In genomic region chr19:6928080-6928479, GRCm38 (mm10) we compare ENCODE assay signal across 29 mouse cellular contexts. TPM values are rescaled to one million over a fixed set of nuclear protein-coding genes. Genes with fewer than 3 reads are reported as not detected.
A peak's percentile ranks its signal among the peaks of the same experiment; 100 is the strongest.
DNase-seq lines count a peak whose midpoint lies in the region; ATAC-seq and TF ChIP-seq lines count a peak whose summit lies in the region.
"Had no signal": no experiment of that assay in that cellular context is flagged by ENCODE, and none has a peak within 500 bp of the region (broad histone marks: within the 10 kb centered on the region; RNA-seq: fewer than 3 reads in every experiment).

No protein-coding gene starts in this region.

- ATAC-seq in embryonic facial prominence, embryonic 15.5 days (ENCODE audit: insufficient number of reproducible peaks, low FRiP score, low TSS enrichment, low read depth) = no peak
- no peak for ATAC-seq in stomach, embryonic 16.5 days (ENCODE audit: insufficient read depth, low FRiP score)
- ATAC-seq: intestine, postnatal 0 days; liver, embryonic 12.5 days; liver, postnatal 0 days; midbrain, embryonic 13.5 days had no signal

- intact Hi-C loops in heart, adult 2 months (cut with DNase I) = no loop called here

- TF ChIP-seq EP300 in heart, adult 2 months (IDR thresholded peaks at IDR 0.05; ENCODE audit: insufficient read depth, low read depth, low read length) = no peak

- H3K9me3 ChIP-seq in embryonic facial prominence, embryonic 15.5 days (replicated peaks) = no peaks in the 10 kb centered on the region
- H3K9me3 ChIP-seq in stomach, embryonic 16.5 days (replicated peaks; ENCODE audit: control insufficient read depth, low read length) = no peaks in the 10 kb centered on the region; the same call in 1 of the 2 replicates
- H3K9me3 ChIP-seq: heart, embryonic 10.5 days; liver, embryonic 12.5 days; midbrain, embryonic 13.5 days had no signal

- WGBS in heart, adult 2 months = 35% methylated on average over 9 of the region's 9 CpGs
- 18% methylated on average over 9 of the region's 9 CpGs for WGBS in embryonic facial prominence, embryonic 15.5 days
- 15% methylated on average over 9 of the region's 9 CpGs for WGBS in stomach, embryonic 16.5 days

- peaks cover 13% of the 10 kb centered on the region for H3K27me3 ChIP-seq in heart, adult 2 months (ENCODE audit: control insufficient read depth, insufficient read depth, low read length)
- H3K27me3 ChIP-seq in embryonic facial prominence, embryonic 15.5 days = peaks cover 88% of the 10 kb centered on the region
- H3K27me3 ChIP-seq in stomach, embryonic 16.5 days (ENCODE audit: control insufficient read depth, insufficient read depth, low read length) = peaks cover 57% of the 10 kb centered on the region

- H3K4me2 ChIP-seq in embryonic facial prominence, embryonic 15.5 days (replicated peaks) = peak overlapping the region; percentile 51
- H3K4me2 ChIP-seq in stomach, embryonic 16.5 days (ENCODE audit: low read depth, low read length) = peak overlapping the region; percentile 48; the same call in 1 of the 2 replicates
- H3K4me2 ChIP-seq: hindbrain, embryonic 14.5 days; liver, embryonic 12.5 days; midbrain, embryonic 13.5 days had no signal

- H3K36me3 ChIP-seq in heart, adult 2 months (ENCODE audit: control insufficient read depth, insufficient read depth, low read length) = no peaks in the 10 kb centered on the region
- no peaks in the 10 kb centered on the region for H3K36me3 ChIP-seq in embryonic facial prominence, embryonic 15.5 days
- no peaks in the 10 kb centered on the region for H3K36me3 ChIP-seq in stomach, embryonic 16.5 days (ENCODE audit: control insufficient read depth, insufficient read depth, low read length)
- H3K36me3 ChIP-seq: forebrain, embryonic 10.5 days; heart, embryonic 10.5 days; liver, embryonic 12.5 days; midbrain, embryonic 13.5 days had no signal

- peak; percentile 86 for DNase-seq in heart, adult 11 months
- DNase-seq in heart, adult 2 months = no peak
- DNase-seq in testis, postnatal 10 days (ENCODE audit: low spot score) = peak; percentile 38
- no peak for DNase-seq in testis, postnatal 14 days (ENCODE audit: low spot score)
- no peak for DNase-seq in layer of hippocampus, postnatal 25 days (ENCODE audit: extremely low spot score in 1 of 2, low spot score in 1 of 2)
- DNase-seq in lung, postnatal 10 days = no peak
- DNase-seq: adrenal gland, postnatal 14 days; cerebellum, adult 18-20 months; cerebellum, postnatal 14 days; gastrocnemius, postnatal 10 days; heart, postnatal 36 days; kidney, adult 9 months; kidney, postnatal 14 days; liver, postnatal 0 days; right cerebral cortex, adult 18-20 months; spleen, adult 18-20 months; thymus, adult 18-20 months; thymus, postnatal 25 days had no signal

- no peak for TF ChIP-seq POLR2A in heart, adult 2 months (IDR thresholded peaks at IDR 0.05; ENCODE audit: insufficient read depth, low read depth, low read length)

- no peaks in the 10 kb centered on the region for H3K79me2 ChIP-seq in heart, adult 2 months (replicated peaks; ENCODE audit: control insufficient read depth, insufficient read depth, low read length)

- H3K4me3 ChIP-seq in heart, adult 2 months = no peak overlapping the region
- H3K4me3 ChIP-seq in embryonic facial prominence, embryonic 15.5 days (replicated peaks) = peak overlapping the region; percentile 33
- peak overlapping the region; percentile 31 for H3K4me3 ChIP-seq in stomach, embryonic 16.5 days (replicated peaks; ENCODE audit: low read length)
- H3K4me3 ChIP-seq: forebrain, embryonic 10.5 days; heart, embryonic 10.5 days; left cerebral cortex, adult 2 months; liver, embryonic 12.5 days; midbrain, embryonic 13.5 days had no signal

- no peak overlapping the region for H3K27ac ChIP-seq in heart, adult 2 months
- H3K27ac ChIP-seq in embryonic facial prominence, embryonic 15.5 days (replicated peaks) = no peak overlapping the region
- H3K27ac ChIP-seq in stomach, embryonic 16.5 days (ENCODE audit: low read length) = no peak overlapping the region
- H3K27ac ChIP-seq: forebrain, embryonic 10.5 days; heart, embryonic 10.5 days; hindbrain, embryonic 14.5 days; left cerebral cortex, adult 2 months; liver, embryonic 12.5 days; midbrain, embryonic 13.5 days had no signal

- H3K4me1 ChIP-seq in heart, adult 2 months (ENCODE audit: control insufficient read depth, insufficient read depth, low read length) = peaks cover 5% of the 10 kb centered on the region
- H3K4me1 ChIP-seq in embryonic facial prominence, embryonic 15.5 days = peaks cover 28% of the 10 kb centered on the region
- peaks cover 16% of the 10 kb centered on the region for H3K4me1 ChIP-seq in stomach, embryonic 16.5 days (ENCODE audit: control insufficient read depth, insufficient read depth, low read length)

- H3K9ac ChIP-seq in heart, adult 2 months (ENCODE audit: low read depth, low read length) = no peak overlapping the region
- no peak overlapping the region for H3K9ac ChIP-seq in embryonic facial prominence, embryonic 15.5 days
- H3K9ac ChIP-seq in stomach, embryonic 16.5 days (ENCODE audit: low read length) = peak overlapping the region; percentile 15
- H3K9ac ChIP-seq: hindbrain, embryonic 14.5 days; liver, embryonic 12.5 days; liver, postnatal 0 days; midbrain, embryonic 13.5 days had no signal

- TF ChIP-seq CTCF in heart, adult 2 months (IDR thresholded peaks at IDR 0.05) = no peak

RNA-seq across cellular contexts. Expression of gene Catsperz, which starts 2.9 kb away (rescaled TPM):
- not detected for total RNA-seq in heart, adult 2 months (2021)
- 0.23 and 0.64 TPM in 2 replicates for polyA plus RNA-seq in heart, adult 2 months (2012; rRNA removed)
- 4.0 and 5.1 TPM in 2 replicates for polyA plus RNA-seq in embryonic facial prominence, embryonic 15.5 days (2015; fragmentation: Nextera tagmentation; extraction: Ambion mirVana)
- polyA plus RNA-seq in stomach, embryonic 16.5 days (2015; fragmentation: Nextera tagmentation; extraction: Ambion mirVana) = 1.8 and 2.8 TPM in 2 replicates
- total RNA-seq in layer of hippocampus, postnatal 25 days (2021) = 10 to 100 TPM; 11.0 to 12.1 TPM
- total RNA-seq: adrenal gland, postnatal 14 days; gastrocnemius, postnatal 10 days; heart, postnatal 36 days; monocyte, adult 5-6 weeks; neutrophil, adult 5-6 weeks had no signal

RNA-seq across cellular contexts. Expression of gene Kcnk4, which starts 6.2 kb away (rescaled TPM):
- total RNA-seq in heart, adult 2 months (2021) = not detected
- polyA plus RNA-seq in heart, adult 2 months (2012; rRNA removed) = 0.21 TPM in 1 of 2 replicates, not detected in the other
- 1.4 and 1.7 TPM in 2 replicates for polyA plus RNA-seq in embryonic facial prominence, embryonic 15.5 days (2015; fragmentation: Nextera tagmentation; extraction: Ambion mirVana)
- 0.68 and 0.79 TPM in 2 replicates for polyA plus RNA-seq in stomach, embryonic 16.5 days (2015; fragmentation: Nextera tagmentation; extraction: Ambion mirVana)
- total RNA-seq in layer of hippocampus, postnatal 25 days (2021) = 10 to 100 TPM; 18.4 to 20.2 TPM
- total RNA-seq: gastrocnemius, postnatal 10 days; heart, postnatal 36 days; monocyte, adult 5-6 weeks; neutrophil, adult 5-6 weeks had no signal

RNA-seq across cellular contexts. Expression of gene Esrra, which starts 6.5 kb away (rescaled TPM):
- 100 to 1,000 TPM; 156 to 180 TPM for total RNA-seq in heart, adult 2 months (2021)
- polyA plus RNA-seq in heart, adult 2 months (2012; rRNA removed) = 135 and 152 TPM in 2 replicates
- polyA plus RNA-seq in embryonic facial prominence, embryonic 15.5 days (2015; fragmentation: Nextera tagmentation; extraction: Ambion mirVana) = 15.2 and 16.1 TPM in 2 replicates
- polyA plus RNA-seq in stomach, embryonic 16.5 days (2015; fragmentation: Nextera tagmentation; extraction: Ambion mirVana) = 17.8 and 18.0 TPM in 2 replicates
- total RNA-seq in layer of hippocampus, postnatal 25 days (2021) = 10 to 100 TPM; 56.2 to 57.7 TPM

RNA-seq across cellular contexts. Expression of gene Bad, which starts 13.6 kb away (rescaled TPM):
- total RNA-seq in heart, adult 2 months (2021) = 10 to 100 TPM; 21.1 to 25.8 TPM
- polyA plus RNA-seq in heart, adult 2 months (2012; rRNA removed) = 30.6 and 33.5 TPM in 2 replicates
- 90.3 and 97.9 TPM in 2 replicates for polyA plus RNA-seq in embryonic facial prominence, embryonic 15.5 days (2015; fragmentation: Nextera tagmentation; extraction: Ambion mirVana)
- polyA plus RNA-seq in stomach, embryonic 16.5 days (2015; fragmentation: Nextera tagmentation; extraction: Ambion mirVana) = 87.1 and 89.0 TPM in 2 replicates
- total RNA-seq in layer of hippocampus, postnatal 25 days (2021) = 10 to 100 TPM; 42.7 to 44.5 TPM

RNA-seq across cellular contexts. Expression of gene Gpr137, which starts 14.2 kb away (rescaled TPM):
- total RNA-seq in heart, adult 2 months (2021) = 10 to 100 TPM; 34.1 to 35.4 TPM
- polyA plus RNA-seq in heart, adult 2 months (2012; rRNA removed) = 53.4 and 60.4 TPM in 2 replicates
- polyA plus RNA-seq in embryonic facial prominence, embryonic 15.5 days (2015; fragmentation: Nextera tagmentation; extraction: Ambion mirVana) = 41.8 and 42.2 TPM in 2 replicates
- 20.2 and 22.1 TPM in 2 replicates for polyA plus RNA-seq in stomach, embryonic 16.5 days (2015; fragmentation: Nextera tagmentation; extraction: Ambion mirVana)
- 100 to 1,000 TPM; 103 to 106 TPM for total RNA-seq in layer of hippocampus, postnatal 25 days (2021)

Comparison
In these comparisons a context has a peak if more than half of its experiments do, and no peak if none do; other contexts are left out.
1. DNase-seq: peak in heart, adult 11 months (single experiment) and testis, postnatal 10 days (single experiment); none in heart, adult 2 months (0 of 2), testis, postnatal 14 days (single experiment), layer of hippocampus, postnatal 25 days (0 of 2) and lung, postnatal 10 days (single experiment).